In the genomic region with DNA sequence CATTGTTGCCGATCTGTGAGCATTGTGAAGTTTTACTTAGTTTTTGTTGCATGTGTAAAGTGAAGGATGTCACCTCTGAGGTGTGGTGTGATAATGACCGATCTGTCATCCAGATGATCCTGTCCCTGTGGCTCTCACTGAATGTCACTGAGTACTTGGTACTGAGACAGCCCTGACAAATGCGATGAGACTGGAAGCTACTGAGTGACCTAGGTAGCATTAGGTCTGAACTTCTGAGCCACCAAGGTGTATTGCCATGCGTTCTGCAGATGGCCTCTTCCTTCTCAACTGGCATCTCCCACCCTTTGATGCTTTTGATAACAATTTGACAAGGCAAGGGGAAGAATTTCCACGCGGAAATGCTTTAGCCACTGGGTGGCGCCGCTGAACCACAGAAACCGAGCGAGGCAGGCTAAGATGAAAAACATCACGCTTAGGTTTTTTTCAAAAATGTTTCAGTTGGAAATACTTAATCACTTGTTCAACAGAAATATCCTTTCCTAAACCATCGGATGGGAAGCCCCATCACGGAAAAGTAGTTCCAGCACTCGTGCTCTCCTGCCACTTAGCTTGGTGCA, we compare ENCODE assay signal across 8 mouse cellular contexts.
A peak's percentile ranks its signal among the peaks of the same experiment; 100 is the strongest.
DNase-seq lines count a peak whose midpoint lies in the region; ATAC-seq lines count a peak whose summit lies in the region.

No protein-coding gene starts in this region.

- H3K27ac ChIP-seq in liver, embryonic 12.5 days = no peak overlapping the region
- H3K27ac ChIP-seq in midbrain, embryonic 15.5 days = no peak overlapping the region

- ATAC-seq in liver, embryonic 12.5 days = no peak
- peak; percentile 65 for ATAC-seq in frontal cortex, adult (ENCODE audit: low TSS enrichment)
- peak; percentile 56 for ATAC-seq in midbrain, embryonic 15.5 days (replicated peaks)

- H3K9me3 ChIP-seq in liver, embryonic 12.5 days (replicated peaks) = no peaks in the 10 kb centered on the region
- no peaks in the 10 kb centered on the region for H3K9me3 ChIP-seq in midbrain, embryonic 15.5 days

- H3K4me3 ChIP-seq in liver, embryonic 12.5 days = no peak overlapping the region
- no peak overlapping the region for H3K4me3 ChIP-seq in midbrain, embryonic 15.5 days

- DNase-seq in liver = peak; percentile 9
- DNase-seq in brain, adult 2 months (ENCODE audit: low read depth, low spot score) = peak; percentile 58
- DNase-seq in left cerebral cortex, adult 18-20 months (ENCODE audit: low spot score in 2 of 2) = peak; percentile 71
- DNase-seq in urinary bladder, postnatal 36 days (ENCODE audit: low spot score in 2 of 2) = no peak
- DNase-seq in heart, adult 8-10 months (ENCODE audit: low spot score) = no peak

- H3K4me1 ChIP-seq in liver, embryonic 12.5 days = no peaks in the 10 kb centered on the region
- peaks cover 5% of the 10 kb centered on the region; the same call in 1 of the 2 replicates for H3K4me1 ChIP-seq in midbrain, embryonic 15.5 days

- WGBS in liver, embryonic 12.5 days (ENCODE audit: insufficient replicate concordance) = 41% methylated on average over 14 of the region's 14 CpGs
- WGBS in midbrain, embryonic 15.5 days = 30% methylated on average over 14 of the region's 14 CpGs

- H3K4me2 ChIP-seq in liver, embryonic 12.5 days = no peak overlapping the region
- H3K4me2 ChIP-seq in midbrain, embryonic 15.5 days = peak overlapping the region; percentile 23

- no peaks in the 10 kb centered on the region for H3K27me3 ChIP-seq in liver, embryonic 12.5 days (replicated peaks)
- H3K27me3 ChIP-seq in midbrain, embryonic 15.5 days (replicated peaks) = no peaks in the 10 kb centered on the region

- H3K9ac ChIP-seq in liver, embryonic 12.5 days = no peak overlapping the region
- no peak overlapping the region for H3K9ac ChIP-seq in midbrain, embryonic 15.5 days

- no peaks in the 10 kb centered on the region for H3K36me3 ChIP-seq in liver, embryonic 12.5 days
- no peaks in the 10 kb centered on the region for H3K36me3 ChIP-seq in midbrain, embryonic 15.5 days (replicated peaks)

Comparison
In these comparisons a context has a peak if more than half of its experiments do, and no peak if none do; other contexts are left out.
1. DNase-seq: peak in liver (single experiment), brain, adult 2 months (single experiment) and left cerebral cortex, adult 18-20 months (2 of 2); none in urinary bladder, postnatal 36 days (0 of 2) and heart, adult 8-10 months (single experiment).